Mouse (Mus musculus) granulocyte monocyte progenitor cell, adult 5-6 weeks (primary cell): Measurements from ENCODE around the gene Shank3. TPM values are rescaled to one million over a fixed set of nuclear protein-coding genes. Genes with fewer than 3 reads are reported as not detected.

Source experiments
- ATAC-seq: replicated peaks from 2 replicates; pipeline ENCODE4 v1.8.0; 2016; ENCODE audit warnings: mild to moderate bottlenecking, moderate TSS enrichment, inconsistent platforms; ENCODE audit not compliant: poor library complexity, severe bottlenecking
- total RNA-seq, 2 experiments: library from RNA; stranded (forward) in 1 of 2; stranded (reverse) in 1 of 2; fragments of 200-712, 200-1000 nt in 1 of 2; fragments of >200 nt in 1 of 2; fragmentation: Nextera tagmentation in 1 of 2; gene quantifications; 2 replicates each; pipeline ENCODE4 v1.2.3; 2014 to 2017

The Shank3 gene
- total RNA-seq, 2 experiments from 2014 or later: 0.26 to 0.58 TPM

DNA sequence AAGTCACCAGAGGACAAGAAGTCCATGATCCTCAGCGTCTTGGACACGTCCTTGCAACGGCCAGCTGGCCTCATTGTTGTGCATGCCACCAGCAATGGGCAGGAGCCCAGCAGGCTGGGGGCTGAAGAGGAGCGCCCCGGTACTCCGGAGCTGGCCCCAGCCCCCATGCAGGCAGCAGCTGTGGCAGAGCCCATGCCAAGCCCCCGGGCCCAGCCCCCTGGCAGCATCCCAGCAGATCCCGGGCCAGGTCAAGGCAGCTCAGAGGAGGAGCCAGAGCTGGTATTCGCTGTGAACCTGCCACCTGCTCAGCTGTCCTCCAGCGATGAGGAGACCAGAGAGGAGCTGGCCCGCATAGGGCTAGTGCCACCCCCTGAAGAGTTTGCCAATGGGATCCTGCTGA is 49.4 kb downstream of the Shank3 start:
- no peak for ATAC-seq

DNA sequence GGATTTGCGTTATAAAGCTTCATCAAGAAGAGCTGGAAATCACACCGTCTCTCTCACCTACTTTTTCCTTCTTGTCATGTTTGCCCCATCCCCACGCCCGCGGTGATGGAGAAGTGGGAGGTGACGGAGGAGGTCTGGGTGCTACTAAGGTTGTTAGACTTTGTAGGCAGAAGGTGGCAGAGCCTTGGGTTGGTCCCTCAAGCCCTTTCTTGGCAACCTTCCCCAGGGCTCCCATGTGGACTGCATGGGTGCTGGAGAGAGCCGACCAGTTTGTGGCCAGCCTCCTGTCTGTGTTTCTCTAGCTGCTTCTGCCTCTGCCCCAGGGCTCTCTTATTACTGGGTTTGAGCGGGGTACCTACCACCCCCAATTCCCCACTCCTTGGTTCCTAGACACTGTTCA is 51.1 kb downstream of the Shank3 start:
- no peak for ATAC-seq

DNA sequence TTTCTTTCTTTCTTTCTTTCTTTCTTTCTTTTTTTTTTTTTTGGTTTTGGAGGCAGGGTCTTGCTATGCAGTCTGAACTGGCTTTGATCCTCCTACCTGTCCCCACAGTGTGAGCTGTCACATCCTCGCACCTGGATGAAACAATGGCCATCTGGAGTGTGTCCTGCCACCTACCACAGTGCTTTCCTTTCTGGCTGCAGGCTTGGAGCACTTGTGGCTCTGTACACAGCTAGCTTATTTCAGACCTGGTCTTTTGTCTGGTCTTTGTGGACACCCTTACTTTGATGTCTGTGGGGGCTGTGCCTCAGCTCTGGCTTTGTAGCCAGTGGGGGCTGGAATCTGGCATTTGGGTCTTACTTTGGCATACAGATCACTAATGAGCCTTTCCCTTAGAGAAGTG is 52.3 kb downstream of the Shank3 start:
- ATAC-seq: no peak

DNA sequence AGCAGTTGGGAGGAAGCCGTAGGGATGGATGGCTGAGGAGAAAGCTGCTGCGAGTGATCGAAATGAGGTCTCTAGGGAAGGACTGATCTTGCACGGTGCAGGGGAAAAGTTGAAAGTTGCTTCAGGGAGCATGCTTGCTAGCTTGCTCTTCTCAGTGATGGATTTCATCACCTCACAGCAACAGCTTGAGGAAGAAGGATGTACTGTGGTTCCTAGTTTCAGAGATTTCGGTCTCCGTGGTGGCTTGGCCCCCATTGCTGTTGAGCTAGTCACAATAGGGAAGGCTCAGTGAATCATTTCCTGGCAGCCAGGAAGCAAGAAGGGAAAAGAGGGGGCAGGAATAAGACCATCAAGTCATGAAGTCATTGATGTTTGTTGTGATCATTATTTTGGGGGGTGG is 56.2 kb downstream of the Shank3 start:
- peak; percentile 72 for ATAC-seq

DNA sequence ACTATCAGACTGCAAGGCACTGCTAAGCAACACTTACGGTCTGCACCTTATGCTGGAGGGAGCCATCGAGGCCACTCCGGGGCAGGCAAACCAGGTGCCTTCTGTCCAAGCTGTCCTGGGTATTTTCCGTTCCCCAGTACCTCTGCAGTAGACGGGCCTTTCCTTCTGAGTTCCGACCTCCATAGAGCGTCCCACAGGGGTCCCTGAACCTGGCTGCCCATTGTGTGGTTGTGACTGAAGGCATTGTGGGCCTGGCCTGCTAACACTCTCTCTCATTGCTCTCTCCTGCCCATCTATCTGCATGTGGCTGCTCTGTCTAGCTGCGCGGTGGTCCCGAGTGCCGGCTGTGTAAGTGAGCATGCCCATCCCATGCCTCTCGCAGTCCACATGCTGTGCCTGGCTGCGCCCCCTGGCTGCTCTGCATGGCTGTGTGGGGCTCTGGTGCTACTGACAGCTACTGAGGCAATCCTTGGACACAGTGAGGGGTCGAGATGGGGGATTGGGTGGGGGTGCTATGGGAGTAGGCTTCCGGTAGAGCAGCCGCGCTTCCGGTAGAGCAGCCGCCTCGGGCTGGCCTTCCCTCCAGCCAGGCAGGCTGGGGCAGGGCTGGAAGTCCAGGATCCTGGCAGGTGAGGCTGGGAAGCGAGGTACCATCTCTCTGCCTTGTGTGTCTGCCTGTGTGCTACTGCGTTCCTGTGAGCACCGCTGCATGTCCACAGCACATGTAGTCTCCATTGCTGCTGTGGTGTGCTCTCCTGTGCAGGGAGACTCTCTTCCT is 57.2 kb downstream of the Shank3 start:
- no peak for ATAC-seq

DNA sequence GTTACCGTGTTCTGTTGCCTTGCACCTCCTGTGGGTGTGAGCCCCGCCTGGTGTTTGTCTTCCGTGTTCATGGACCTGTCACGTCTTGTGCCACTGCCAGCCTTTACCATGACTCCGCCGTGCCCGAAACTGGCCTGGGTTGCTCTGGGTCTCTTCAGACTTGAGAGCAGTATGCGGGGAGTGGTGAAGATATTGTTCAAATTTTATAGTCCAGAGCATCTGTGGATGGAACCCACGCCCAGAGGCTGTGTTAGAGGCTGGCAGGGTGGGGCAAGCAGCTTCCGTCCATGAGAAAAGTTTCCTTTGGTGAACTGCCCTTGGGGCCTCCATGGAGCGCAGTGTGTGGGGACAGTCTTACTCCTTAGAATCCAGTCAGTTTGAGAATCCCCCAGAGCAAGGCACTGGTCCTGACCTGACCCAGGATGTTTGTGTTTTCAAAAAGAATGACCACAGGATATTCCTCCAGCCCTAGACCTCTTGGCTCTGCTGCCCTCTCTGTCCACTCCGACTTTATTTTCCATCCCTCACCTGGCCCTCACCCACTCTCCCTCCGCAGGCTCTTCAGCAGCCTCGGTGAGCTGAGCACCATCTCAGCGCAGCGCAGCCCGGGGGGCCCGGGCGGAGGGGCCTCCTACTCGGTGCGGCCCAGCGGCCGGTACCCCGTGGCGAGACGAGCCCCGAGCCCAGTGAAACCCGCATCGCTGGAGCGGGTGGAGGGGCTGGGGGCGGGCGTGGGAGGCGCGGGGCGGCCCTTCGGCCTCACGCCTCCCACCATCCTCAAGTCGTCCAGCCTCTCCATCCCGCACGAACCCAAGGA is 58.0 kb downstream of the Shank3 start:
- no peak for ATAC-seq

DNA sequence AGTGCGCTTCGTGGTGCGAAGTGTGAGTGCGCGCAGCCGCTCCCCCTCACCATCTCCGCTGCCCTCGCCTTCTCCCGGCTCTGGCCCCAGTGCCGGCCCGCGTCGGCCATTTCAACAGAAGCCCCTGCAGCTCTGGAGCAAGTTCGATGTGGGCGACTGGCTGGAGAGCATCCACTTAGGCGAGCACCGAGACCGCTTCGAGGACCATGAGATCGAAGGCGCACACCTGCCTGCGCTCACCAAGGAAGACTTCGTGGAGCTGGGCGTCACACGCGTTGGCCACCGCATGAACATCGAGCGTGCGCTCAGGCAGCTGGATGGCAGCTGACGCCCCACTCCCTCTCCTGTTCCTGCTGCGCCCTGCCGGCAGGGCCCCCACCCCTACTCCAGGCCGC is 58.6 kb downstream of the Shank3 start:
- no peak for ATAC-seq

DNA sequence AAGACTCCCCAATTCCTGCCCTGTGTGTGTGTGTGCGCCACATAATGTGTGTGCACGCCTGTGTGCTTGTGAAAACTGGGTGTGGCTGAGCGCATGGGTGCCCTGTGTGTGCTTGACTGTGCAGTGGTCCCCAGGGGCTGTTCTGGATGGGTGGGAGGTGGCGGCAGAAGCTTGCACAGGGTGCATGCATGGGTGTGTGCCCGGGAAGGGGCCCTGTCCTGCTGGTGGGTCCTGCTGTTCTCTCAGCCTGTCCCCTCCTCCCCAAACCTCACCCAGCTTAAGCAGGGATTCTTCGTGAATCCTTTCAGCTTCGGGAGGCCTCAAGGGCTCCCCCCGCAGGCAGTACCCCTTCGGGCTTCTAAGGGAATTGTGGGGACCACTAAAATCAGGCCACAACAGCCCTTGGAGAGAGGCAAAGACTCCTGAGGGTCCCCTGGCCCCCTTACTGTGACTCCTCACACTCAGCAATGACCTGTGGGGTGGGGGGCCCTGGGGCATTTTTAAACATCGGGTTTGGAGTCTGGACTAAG is 59.8 kb downstream of the Shank3 start:
- ATAC-seq: no peak

DNA sequence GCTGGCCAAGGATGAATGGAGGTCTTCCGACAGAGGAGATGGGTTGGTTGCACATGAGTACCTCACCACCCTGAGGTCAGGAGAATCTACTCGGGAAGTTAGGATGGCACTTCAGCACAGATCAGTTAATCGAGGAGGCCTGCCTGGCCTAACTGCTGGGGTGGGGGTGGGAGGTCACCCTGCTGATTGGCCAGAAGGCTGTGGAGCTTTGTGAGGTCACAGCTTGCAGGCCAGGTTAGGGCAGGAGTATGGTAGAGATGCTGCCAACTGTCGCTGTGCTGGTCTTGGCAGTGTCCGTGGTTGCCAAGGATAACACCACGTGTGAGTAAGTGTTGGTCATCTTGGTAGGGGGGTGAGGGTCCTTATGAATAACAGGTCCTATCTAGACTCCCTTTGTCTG is 68.7 kb downstream of the Shank3 start, which contains the start of gene Acr:
Acr (plus strand) TSS at position 213 of the 400 bp plus-strand sequence.
- ATAC-seq: no peak

DNA sequence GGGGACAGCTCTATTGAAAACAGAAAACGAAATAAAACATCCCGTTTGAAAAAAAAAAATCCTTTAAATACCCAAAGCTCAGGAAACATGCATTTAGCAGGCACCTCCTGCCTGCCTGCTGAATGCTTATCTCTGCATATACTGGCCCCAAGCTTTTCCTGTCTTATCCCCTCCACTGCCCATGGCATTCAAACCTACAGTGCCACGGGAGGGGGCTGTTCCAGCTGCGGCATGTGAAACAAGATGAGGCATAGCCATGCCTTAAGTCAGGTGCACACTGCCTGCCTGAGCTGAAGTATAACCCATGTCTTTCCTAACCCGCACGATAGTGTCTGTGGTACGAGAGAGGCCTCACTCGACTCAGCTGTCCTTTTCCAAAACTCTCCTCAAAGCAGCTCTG is 72.7 kb downstream of the Shank3 start:
- no peak for ATAC-seq

DNA sequence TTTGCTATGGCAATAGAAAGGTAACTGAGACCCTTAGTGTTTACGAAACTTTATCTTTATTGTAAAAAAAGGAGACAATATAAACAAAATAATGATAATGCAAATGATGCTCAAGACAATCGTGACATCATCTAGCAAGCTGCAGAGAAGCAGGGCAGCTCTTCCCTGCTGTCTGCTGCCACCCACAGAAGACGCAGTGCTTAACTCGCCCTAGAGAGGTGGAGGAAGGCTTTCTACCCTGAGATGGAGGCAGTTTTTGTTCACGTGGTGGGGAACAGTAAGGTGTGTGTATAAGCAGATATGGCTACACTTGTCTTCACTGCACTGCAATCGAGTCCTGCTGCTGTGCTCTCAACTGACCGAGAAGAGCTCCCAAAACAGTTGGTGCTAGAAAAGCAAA is 83.1 kb downstream of the Shank3 start:
- no peak for ATAC-seq

DNA sequence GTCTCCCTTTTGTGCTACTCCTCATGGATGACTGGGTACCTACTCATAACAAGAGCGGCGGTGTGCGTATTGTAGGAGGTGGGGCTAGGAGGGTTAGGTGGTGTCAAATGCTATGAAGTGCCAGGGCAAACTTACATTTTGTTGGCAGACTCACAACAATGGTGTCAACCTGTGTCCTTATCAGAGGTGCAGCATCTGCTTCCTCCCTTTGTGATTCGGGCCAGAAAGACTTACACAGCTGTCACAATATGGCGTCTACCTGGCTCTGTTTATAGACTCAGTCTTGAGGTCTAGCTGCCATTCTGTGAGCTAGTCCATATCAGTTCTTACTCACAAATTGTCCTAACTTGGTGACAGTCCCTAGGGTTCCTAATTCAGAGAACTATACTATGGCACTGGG is 85.7 kb downstream of the Shank3 start:
- ATAC-seq: no peak

DNA sequence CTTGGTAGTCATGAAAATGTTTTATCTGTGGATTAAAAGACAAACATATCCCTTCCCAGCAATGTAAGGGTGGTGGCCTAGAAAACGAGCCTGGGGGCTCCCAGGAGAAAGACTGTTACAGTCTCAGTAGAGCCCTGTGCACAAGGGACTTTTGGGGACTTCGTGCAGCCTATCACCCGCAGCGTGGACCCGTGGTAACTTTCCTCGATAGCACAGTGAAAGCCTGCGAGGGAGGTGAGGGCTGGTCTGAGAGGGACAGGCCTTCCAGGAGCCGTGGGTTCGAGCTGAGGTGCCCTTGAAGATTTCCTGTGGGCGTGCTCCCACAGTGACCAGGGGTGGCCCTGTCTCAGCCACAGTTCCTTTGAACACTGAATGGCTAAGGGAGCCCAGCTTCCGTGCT is 86.2 kb downstream of the Shank3 start:
- no peak for ATAC-seq

DNA sequence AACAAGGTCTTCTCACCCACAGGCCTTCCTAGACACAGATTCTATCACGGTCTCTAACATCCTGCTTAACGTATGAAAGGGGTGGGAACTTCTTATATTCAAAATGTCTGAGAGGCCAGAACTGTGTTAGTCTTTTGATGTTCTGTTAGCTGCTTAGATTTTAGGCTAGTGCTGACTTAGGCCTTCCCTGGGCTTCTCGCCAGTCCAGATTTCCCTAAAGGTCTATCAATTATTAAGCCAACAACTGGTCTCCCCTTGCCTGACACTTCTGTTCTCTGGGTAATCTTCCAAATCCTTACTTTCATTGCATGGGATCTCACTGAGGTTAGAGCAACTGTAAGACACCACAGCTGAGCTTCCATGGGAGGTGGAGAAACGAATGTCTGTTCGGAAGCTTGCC is 89.7 kb downstream of the Shank3 start:
- ATAC-seq: no peak

DNA sequence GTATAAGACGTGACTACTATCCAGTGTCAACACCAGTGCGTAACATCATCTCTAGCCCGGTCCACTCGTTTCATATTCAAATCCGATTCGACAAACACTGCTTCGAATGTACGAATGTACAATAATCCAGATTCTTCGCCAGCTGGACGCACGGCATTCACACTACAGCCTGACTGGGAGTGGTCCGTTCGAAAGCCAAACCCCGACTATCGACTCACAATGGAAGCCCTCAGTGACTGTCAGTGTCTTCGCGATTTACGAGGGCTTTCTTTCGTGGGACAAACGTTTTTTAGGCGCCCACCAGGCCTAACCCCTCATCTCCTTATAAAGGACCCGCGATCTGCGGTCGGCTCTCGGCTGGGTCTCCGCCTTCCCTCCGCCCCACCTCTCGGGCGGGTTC is 91.9 kb downstream of the Shank3 start:
- peak; percentile 1; the same call in 1 of the 2 replicates for ATAC-seq

DNA sequence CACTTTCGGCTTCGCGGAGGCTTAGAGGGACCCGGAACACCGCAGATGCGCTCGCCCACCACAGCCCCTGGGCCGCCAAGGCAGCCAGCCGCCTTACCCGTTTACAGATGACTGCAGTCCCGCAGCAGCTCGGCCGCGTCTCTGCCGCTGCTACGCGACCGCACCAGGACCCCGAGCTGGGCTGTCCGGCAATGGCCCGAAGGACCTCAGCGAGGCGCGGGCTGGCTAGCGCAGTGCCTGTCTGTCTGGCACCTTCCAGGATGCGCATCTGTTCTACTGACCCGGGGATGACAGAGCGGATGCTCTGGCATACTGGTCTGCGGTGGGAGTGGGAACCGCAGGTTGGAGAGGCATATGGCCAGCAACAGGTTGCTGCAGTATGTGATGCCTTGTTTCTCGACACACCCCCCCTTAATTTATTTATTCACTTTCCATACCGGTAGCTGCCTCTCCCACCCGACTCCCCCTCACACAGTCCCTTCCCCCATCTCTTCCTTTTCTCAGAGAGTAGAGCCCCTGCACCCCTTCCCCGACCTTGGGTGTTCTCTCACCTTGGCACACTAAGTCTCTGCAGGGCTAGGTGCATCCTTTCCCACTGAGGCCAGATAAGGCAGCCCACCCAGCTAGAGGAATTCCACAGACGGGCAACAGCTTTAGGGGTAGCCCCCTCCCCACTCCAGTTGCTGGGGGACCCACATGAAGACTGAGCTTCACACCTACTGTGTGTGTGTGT is 92.5 kb downstream of the Shank3 start, which contains the start of gene Rabl2:
Rabl2 (minus strand) TSS at position 201 of the 733 bp plus-strand sequence.
- ATAC-seq: peak; percentile 97

DNA sequence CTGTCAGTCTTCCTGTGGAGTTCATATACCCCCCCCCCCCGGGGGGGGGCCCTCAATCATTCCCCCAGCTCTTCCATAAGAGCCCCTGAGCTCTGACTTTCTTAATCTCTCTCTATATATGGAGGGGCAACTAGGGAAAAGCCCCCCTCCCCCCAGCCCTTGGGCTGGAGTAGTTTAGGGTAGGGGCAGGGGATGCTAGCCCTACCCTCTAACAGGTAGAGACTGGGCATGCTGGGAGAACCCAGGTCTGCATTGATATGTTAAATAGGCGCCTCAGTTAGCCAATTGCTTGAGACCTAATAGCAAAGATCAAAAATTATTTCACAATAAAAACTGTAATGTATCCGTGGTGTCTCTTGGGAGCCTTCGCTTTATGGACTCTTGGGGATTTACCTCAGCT is 93.1 kb downstream of the Shank3 start:
- no peak for ATAC-seq

DNA sequence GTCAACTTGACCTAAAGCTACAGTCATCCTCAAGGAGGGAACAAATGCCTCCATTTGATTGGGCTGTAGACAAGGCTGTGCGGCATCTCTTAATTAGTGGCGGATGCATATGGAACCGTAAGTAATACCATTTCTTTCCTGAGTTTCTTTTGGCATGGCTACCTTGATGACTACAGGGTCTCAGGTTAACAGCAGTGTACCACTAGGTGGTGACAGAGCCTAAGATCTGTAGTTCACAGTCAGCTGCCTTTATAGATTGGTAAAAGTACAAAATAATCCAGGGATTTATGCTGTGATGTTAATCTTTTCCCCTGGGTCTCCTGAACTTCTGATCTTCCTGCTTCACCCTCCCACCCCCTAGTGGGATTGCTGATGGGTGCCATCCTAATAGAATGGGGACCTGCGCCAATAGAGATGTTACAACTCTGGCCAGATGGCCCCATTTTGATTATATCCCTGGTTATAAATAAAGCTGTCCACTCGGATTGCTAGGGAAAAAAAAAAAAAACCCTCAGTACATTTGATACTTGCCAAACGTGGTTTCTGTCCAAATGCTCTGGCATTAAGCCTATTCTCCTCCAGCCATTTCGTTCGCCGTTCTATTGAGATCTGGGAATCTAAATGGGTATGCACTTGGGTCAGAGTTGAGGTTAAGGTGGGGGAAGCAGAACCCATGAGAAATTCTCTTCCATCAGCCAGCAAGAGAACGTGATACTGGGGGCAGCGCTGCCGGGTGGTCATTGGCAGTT is 106.6 kb downstream of the Shank3 start:
- peak; percentile 58 for ATAC-seq

DNA sequence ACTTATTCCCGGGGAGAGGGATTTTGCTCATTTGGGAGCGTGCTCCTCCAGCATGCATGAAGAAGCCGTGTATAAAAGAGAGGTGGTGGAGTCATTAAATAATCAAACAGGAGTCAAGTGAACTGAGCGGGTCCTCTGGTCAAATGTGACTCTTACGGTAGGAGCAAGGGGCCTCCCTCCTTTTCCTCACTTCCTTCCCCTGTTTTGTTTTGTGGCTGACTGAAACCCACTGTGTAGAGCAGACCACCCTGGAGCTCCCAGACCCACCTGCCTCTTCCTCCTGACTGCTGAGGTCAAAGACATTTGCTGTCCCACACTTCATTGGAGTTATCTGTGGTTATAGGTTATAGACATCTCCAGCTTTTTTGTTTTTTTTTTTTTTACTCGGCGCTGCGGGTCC is 108.1 kb downstream of the Shank3 start:
- ATAC-seq: peak; percentile 67

DNA sequence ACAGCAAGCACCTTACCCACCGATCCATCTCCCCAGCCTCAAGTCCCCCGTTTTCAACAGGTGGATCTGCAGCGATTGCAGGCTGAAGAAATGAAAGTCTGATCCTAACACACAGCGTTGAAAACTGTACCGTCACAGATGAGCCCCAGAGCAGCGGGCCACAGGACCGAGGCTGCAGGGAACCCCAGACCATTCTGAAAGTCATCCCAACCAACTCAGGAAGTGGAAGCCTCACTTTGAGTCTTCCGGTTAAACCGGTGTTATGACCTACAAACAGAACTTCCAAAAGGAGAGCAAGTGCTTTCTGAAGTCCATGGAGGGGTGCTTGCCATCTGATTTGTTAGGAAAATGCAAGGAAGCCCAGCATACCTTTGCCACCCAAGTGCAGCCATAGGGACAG is 108.5 kb downstream of the Shank3 start:
- peak; percentile 68 for ATAC-seq
